Mouse (Mus musculus) kidney, embryonic 15.5 days (tissue): Measurements from ENCODE around the gene Dpep1. TPM values are rescaled to one million over a fixed set of nuclear protein-coding genes. Genes with fewer than 3 reads are reported as not detected.

Experiments used
- ATAC-seq: fragments of 200-750 bp; cut with Nextera tagmentation; replicated peaks from 2 replicates; pipeline ENCODE4 v1.8.0; 2017; ENCODE audit warnings: moderate TSS enrichment; ENCODE audit not compliant: low FRiP score
- H3K27ac ChIP-seq: fragments of 300-500 bp; sonication (generic); 2 replicates; pipeline ENCODE4 v1.5.1; 2015; ENCODE audit warnings: mild to moderate bottlenecking, inconsistent platforms
- H3K27me3 ChIP-seq: fragments of 300-500 bp; sonication (generic); 2 replicates; pipeline ENCODE4 v1.6.1; 2015; ENCODE audit warnings: inconsistent platforms
- H3K36me3 ChIP-seq: fragments of 300-500 bp; sonication (generic); 2 replicates; pipeline ENCODE4 v1.6.1; 2015; ENCODE audit warnings: inconsistent platforms
- H3K4me1 ChIP-seq: fragments of 300-500 bp; sonication (generic); 2 replicates; pipeline ENCODE4 v1.6.1; 2015; ENCODE audit warnings: inconsistent platforms
- H3K4me2 ChIP-seq: fragments of 300-500 bp; sonication (generic); 2 replicates; pipeline ENCODE4 v1.6.1; 2015; ENCODE audit warnings: moderate library complexity, mild to moderate bottlenecking, inconsistent platforms
- H3K4me3 ChIP-seq: fragments of 300-500 bp; sonication (generic); replicated peaks from 2 replicates; pipeline ENCODE4 v1.5.1; 2015; ENCODE audit warnings: mild to moderate bottlenecking, inconsistent platforms
- H3K9ac ChIP-seq: fragments of 300-500 bp; sonication (generic); 2 replicates; pipeline ENCODE4 v1.6.1; 2015; ENCODE audit warnings: mild to moderate bottlenecking, inconsistent platforms
- H3K9me3 ChIP-seq: fragments of 300-500 bp; sonication (generic); replicated peaks from 2 replicates; pipeline ENCODE4 v1.6.1; 2016; ENCODE audit warnings: inconsistent platforms
- WGBS: fragments of 180-500 bp; shearing (Covaris S2); methylation state at CpG from one replicate; pipeline ENCODE4 v1.1.7; 2015; ENCODE audit warnings: mixed read lengths; 5-methylcytosine and 5-hydroxymethylcytosine counted together
- polyA plus RNA-seq: library from polyadenylated mRNA; unstranded; fragments of >200 nt; fragmentation: Nextera tagmentation; extraction: Ambion mirVana; gene quantifications from 2 replicates; pipeline ENCODE4 v1.2.1, GENCODE M21; 2015

The Dpep1 gene
- 4.4 and 5.5 TPM in 2 replicates for polyA plus RNA-seq

GRCm38 (mm10) chr8:123185566-123186409 is at the start of gene Dpep1:
Gene Dpep1, plus strand, starts transcription at chr8:123186242.
- no peak within 1 kb of the TSS for H3K4me3 ChIP-seq
- peak within 1 kb of the TSS; percentile 8; the same call in 1 of the 2 replicates for H3K4me2 ChIP-seq
- no peaks in the 10 kb centered on the region; the same call in 1 of the 2 replicates for H3K27me3 ChIP-seq
- peak; percentile 23 for ATAC-seq
- peak within 1 kb of the TSS; percentile 67 for H3K27ac ChIP-seq
- no peak within 1 kb of the TSS for H3K9ac ChIP-seq
- WGBS: 15% methylated on average over 19 of the region's 19 CpGs
- no peaks in the 10 kb centered on the region for H3K36me3 ChIP-seq
- H3K9me3 ChIP-seq: no peaks in the 10 kb centered on the region
- H3K4me1 ChIP-seq: peaks cover 27% of the 10 kb centered on the region

GRCm38 (mm10) chr8:123136287-123136686 is 49.8 kb upstream of the Dpep1 start:
- 81% methylated on average over 9 of the region's 9 CpGs for WGBS
- no peak overlapping the region for H3K27ac ChIP-seq
- ATAC-seq: no peak
- H3K4me1 ChIP-seq: peaks cover 33% of the 10 kb centered on the region
- no peak overlapping the region for H3K4me2 ChIP-seq
- H3K9me3 ChIP-seq: no peaks in the 10 kb centered on the region
- H3K4me3 ChIP-seq: no peak overlapping the region
- no peak overlapping the region for H3K9ac ChIP-seq
- no peaks in the 10 kb centered on the region for H3K36me3 ChIP-seq
- H3K27me3 ChIP-seq: no peaks in the 10 kb centered on the region

- Histone ChIP-seq H3K27me3 (no peaks in the 10 kb centered on the region), H3K4me1 (peaks cover 39% of the 10 kb centered on the region), H3K4me2 (0 out of 2 replicates have a peak overlapping the region, but pooled peaks have one; percentile 4), H3K36me3 (no peaks in the 10 kb centered on the region), H3K9me3 (no peaks in the 10 kb centered on the region), H3K27ac (peak overlapping the region; percentile 82), H3K9ac (no peak overlapping the region), H3K4me3 (no peak overlapping the region)
- ATAC-seq: peak; percentile 93
- 0% methylated on average over 2 of the region's 2 CpGs for WGBS
These were observed 48.4 kb upstream of the Dpep1 start for GRCm38 (mm10) chr8:123137645-123138077.

DNA sequence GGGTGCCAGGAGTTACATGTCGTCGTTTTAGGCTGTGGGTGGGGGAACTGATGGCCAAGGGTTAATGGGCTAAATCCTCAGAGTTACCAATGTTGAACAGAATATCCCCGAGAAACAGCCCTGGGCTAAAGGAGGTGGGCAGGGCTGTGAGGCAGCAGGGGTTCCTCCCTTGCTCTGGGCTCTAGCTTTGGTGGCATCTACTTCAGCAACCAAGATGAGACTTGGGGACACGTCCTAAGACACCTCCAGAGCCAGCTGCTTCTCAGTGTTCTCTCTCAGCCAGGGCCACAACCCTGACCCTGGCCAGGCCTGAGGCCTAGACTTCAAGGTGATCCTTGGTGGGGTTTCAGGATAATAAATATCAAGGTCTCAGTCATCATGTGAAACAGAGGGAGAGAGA is 47.3 kb upstream of the Dpep1 start:
- H3K27ac ChIP-seq: no peak overlapping the region
- H3K4me2 ChIP-seq: no peak overlapping the region
- no peak for ATAC-seq
- H3K27me3 ChIP-seq: no peaks in the 10 kb centered on the region
- peaks cover 39% of the 10 kb centered on the region for H3K4me1 ChIP-seq
- no peaks in the 10 kb centered on the region for H3K9me3 ChIP-seq
- H3K36me3 ChIP-seq: no peaks in the 10 kb centered on the region
- no peak overlapping the region for H3K9ac ChIP-seq
- WGBS: 44% methylated on average over 4 of the region's 4 CpGs
- H3K4me3 ChIP-seq: no peak overlapping the region

- no peaks in the 10 kb centered on the region for H3K27me3 ChIP-seq
- WGBS: 73% methylated on average over 14 of the region's 14 CpGs
- ATAC-seq: no peak
- H3K36me3 ChIP-seq: no peaks in the 10 kb centered on the region
- H3K9ac ChIP-seq: no peak overlapping the region
- H3K9me3 ChIP-seq: no peaks in the 10 kb centered on the region
- H3K4me2 ChIP-seq: no peak overlapping the region
- H3K4me1 ChIP-seq: peaks cover 25% of the 10 kb centered on the region
- H3K4me3 ChIP-seq: no peak overlapping the region
- peak overlapping the region; percentile 66 for H3K27ac ChIP-seq
These were observed 44.1 kb upstream of the Dpep1 start for GRCm38 (mm10) chr8:123141741-123142462.

DNA sequence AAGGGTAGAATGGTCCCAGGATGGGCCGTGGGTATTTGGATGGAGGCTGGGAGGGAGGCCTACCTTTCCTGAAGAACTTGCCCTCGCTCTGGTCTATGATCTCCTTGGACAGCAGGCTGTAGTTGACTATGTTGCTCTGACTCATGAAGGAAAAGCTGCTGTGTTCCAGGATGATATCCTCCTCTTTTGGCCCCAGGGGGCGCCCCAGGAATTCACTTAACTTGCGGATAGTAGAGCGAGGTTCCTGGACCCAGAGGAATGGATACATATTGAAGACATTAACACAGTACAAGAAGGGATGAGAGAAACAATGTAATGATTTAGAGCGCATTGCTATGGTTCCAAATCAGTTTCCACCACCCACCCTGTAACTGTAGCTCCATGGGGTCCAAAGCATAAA is 40.8 kb upstream of the Dpep1 start:
- Histone ChIP-seq H3K27me3 (no peaks in the 10 kb centered on the region), H3K4me2 (no peak overlapping the region), H3K9ac (no peak overlapping the region), H3K27ac (no peak overlapping the region), H3K9me3 (no peaks in the 10 kb centered on the region), H3K36me3 (no peaks in the 10 kb centered on the region), H3K4me3 (no peak overlapping the region), H3K4me1 (peaks cover 8% of the 10 kb centered on the region; the same call in 1 of the 2 replicates)
- no peak for ATAC-seq
- 60% methylated on average over 6 of the region's 6 CpGs for WGBS

DNA sequence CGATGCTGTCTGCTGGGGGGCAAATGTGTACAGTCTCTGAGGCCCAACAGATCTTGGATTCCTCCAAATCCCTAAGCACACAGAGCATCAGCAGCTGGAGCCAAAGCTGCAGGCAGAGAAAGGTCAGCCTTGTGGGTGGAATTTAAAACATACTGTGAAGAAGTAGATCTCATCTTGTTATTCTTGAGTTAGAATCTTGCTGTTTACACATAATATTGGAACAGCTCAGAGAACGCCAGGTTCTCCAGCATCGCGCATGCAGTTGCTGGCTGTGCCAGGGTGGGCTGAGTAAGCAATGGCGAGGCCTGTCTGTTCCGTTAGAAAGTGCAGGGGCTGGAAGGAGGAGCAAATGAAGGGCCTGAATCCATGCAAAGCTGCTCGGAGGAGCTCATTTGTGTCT is 39.7 kb upstream of the Dpep1 start:
- Histone ChIP-seq H3K9ac (no peak overlapping the region), H3K9me3 (no peaks in the 10 kb centered on the region), H3K4me3 (no peak overlapping the region), H3K4me1 (peaks cover 17% of the 10 kb centered on the region; the same call in 1 of the 2 replicates), H3K27ac (peak overlapping the region; percentile 74), H3K27me3 (no peaks in the 10 kb centered on the region), H3K4me2 (no peak overlapping the region), H3K36me3 (no peaks in the 10 kb centered on the region)
- ATAC-seq: no peak
- WGBS: 73% methylated on average over 7 of the region's 7 CpGs

GRCm38 (mm10) chr8:123150737-123151171 is 35.3 kb upstream of the Dpep1 start:
- 33% methylated on average over 9 of the region's 9 CpGs for WGBS
- Histone ChIP-seq H3K4me3 (no peak overlapping the region), H3K27me3 (no peaks in the 10 kb centered on the region), H3K27ac (peak overlapping the region; percentile 69), H3K9me3 (no peaks in the 10 kb centered on the region), H3K36me3 (no peaks in the 10 kb centered on the region), H3K4me1 (peaks cover 12% of the 10 kb centered on the region; the same call in 1 of the 2 replicates), H3K9ac (no peak overlapping the region), H3K4me2 (no peak overlapping the region)
- no peak; the same call in 1 of the 2 replicates for ATAC-seq

DNA sequence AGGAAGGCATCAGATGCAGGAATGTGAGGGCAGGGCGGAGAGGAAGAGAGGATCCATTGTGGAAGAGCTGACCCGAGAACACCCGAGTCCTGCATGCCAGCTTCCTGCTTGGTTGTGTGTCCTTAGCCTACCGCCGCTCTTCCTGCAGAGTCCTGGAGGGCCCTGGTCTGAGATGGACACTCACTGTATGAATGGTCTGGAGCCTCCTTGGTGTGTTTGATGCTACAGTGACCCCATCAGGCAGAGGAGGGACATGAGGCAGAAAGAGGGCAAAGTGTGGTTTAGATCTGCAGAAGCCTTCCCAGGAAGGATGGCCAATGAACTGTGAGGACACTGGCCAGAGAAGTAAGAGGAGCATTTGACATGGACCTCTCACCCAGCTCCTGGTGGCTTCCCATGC is 30.9 kb upstream of the Dpep1 start:
- Histone ChIP-seq H3K36me3 (no peaks in the 10 kb centered on the region), H3K9ac (no peak overlapping the region), H3K9me3 (no peaks in the 10 kb centered on the region), H3K27me3 (no peaks in the 10 kb centered on the region), H3K4me2 (no peak overlapping the region), H3K27ac (no peak overlapping the region), H3K4me1 (peaks cover 31% of the 10 kb centered on the region), H3K4me3 (no peak overlapping the region)
- 79% methylated on average over 5 of the region's 5 CpGs for WGBS
- no peak for ATAC-seq

GRCm38 (mm10) chr8:123156070-123156773 is 29.8 kb upstream of the Dpep1 start:
- H3K9ac ChIP-seq: no peak overlapping the region

DNA sequence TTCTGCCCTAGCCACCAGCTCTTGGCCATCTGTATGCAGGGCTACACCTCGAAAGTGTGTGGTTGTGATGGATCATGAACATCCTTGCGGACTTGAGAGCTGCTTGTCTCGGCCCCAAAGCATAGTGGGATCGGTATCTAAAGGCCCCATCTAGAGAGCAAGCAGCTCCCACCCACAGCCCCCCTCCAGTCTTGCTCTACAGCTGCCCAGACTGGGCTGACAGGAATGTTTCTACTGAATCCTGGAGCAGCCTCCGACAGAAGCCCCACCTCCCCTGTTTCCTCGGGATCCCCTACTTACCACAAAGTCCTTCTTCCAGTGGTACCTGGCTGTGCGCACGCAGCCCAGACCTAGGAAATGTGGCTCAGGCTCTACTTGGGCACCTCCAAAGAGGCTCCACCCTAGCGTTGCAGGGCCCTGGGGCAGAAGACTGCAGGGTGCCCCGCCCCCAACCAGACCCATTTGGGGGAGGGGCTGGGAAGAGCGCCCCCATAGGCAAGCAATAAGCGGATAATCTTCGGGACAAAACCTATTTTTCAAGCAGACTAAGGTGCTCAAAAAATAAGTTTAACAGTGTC is 28.1 kb upstream of the Dpep1 start, which contains the start of gene Sult5a1:
Sult5a1 (minus strand) TSS at position 428 of the 578 bp plus-strand sequence.
- 0 out of 2 replicates have a peak, but pooled peaks have one; percentile 49 for ATAC-seq
- Histone ChIP-seq H3K27ac (no peak within 1 kb of the TSS), H3K9ac (0 out of 2 replicates have a peak within 1 kb of the TSS, but pooled peaks have one; percentile 2), H3K4me1 (peaks cover 21% of the 10 kb centered on the region), H3K36me3 (no peaks in the 10 kb centered on the region), H3K4me3 (peak within 1 kb of the TSS; percentile 21), H3K9me3 (no peaks in the 10 kb centered on the region), H3K27me3 (no peaks in the 10 kb centered on the region), H3K4me2 (peak within 1 kb of the TSS; percentile 45)
- WGBS: 33% methylated on average over 13 of the region's 13 CpGs

More at GRCm38 (mm10) chr8:123156070-123156773, 29.8 kb upstream of the Dpep1 start:
- Histone ChIP-seq H3K4me2 (no peak overlapping the region), H3K27me3 (no peaks in the 10 kb centered on the region), H3K9me3 (no peaks in the 10 kb centered on the region), H3K36me3 (no peaks in the 10 kb centered on the region), H3K27ac (no peak overlapping the region), H3K4me3 (no peak overlapping the region), H3K4me1 (peaks cover 24% of the 10 kb centered on the region)
- WGBS: 84% methylated on average over 9 of the region's 9 CpGs
- no peak for ATAC-seq
